Mouse (Mus musculus) thymus, postnatal 10 days (tissue): ENCODE results near the gene Myh14.

Experiments
- DNase-seq, 2 experiments: peaks; one replicate each; pipeline ENCODE4 v3.0.0; 2021; ENCODE audit warnings: low spot score in 2 of 2

Myh14 gene

DNA sequence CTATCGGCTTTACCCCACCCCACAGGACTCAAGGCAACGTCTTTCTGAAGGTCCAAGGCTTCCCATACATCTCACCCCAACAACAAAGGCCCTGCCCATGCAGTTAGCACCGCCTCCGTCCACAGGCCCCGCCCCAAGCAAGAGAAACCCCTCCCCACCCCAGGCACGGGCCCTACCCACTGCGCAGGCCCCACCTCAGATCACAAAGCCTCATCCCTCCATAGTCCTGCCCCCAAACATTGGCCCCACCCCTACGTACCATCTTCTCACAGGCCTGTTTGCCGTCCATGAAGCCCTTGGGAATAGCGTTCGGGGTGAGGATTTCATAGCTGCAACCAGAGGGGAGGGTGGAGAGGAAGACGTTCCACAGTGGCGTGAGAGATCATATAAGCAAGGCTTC lies 38.0 kb downstream of the Myh14 start:
- DNase-seq: no peak

DNA sequence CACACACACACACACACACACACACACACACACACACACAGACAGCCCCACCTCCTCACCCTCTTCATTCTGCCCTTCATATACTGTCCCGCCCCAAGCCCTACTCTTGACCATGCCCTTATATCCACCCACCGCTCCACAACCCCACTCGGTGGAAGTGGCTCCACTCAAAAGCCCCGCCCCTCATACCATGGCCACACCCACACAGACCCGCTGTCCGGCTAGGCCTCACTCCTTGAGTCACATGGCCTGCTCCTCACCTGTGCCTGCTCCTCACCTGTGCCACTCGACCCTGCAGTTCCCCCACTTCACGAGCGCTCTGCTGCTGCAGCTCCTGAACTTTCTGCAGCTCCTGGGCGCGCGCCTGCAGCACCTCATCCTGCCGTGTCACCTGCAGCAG lies 40.2 kb downstream of the Myh14 start:
- no peak for DNase-seq

DNA sequence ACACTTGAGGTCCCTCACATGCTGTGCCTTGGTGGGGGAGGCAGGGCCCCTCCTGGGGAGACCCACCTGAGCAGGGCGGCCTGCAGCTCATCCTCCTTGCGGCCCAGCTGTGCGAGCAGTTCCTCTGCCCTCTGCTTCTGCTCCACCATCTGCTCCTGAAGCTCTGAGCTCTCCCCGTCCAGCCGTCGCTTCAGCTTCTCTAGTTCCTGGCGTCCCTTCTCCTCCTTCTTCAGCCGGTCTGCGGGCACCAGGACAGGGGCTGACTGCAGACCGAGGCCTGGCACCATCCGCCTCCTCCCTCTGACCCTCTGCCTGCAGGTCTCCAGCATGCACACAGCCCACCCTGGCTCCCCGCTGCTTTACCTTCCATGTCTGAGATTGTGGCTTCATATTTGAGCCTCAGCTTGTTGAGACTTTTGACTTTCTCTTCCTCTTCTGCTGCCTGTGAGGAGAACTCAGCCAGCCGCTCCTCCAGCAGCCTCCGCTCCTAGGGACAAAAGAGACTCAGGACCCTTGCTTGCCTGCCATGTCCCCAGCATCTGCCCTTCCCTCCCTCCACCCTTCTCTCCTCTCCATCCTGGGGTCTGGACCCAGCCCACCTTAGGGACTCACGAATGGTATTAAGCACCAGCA lies 42.1 kb downstream of the Myh14 start:
- DNase-seq: no peak

DNA sequence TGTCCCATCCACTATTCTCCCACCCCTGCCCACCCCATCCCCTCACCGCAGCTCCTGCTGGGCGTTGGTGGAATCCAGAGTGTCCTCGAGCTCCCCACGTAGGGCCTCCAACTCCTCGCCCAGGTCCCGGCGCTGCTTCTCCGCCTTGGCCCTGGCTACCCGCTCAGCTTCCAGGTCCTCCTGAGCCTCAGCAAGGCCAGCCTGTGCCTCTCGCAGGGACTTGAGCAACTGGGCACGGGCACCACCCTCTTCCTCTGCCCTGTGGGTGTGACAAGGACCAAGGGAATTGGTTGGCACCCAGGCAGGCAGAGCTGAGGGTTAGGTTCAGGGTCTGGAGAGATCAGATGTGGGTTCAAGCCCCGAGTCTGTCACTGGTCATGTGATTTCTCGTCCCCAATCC lies 43.7 kb downstream of the Myh14 start:
- no peak for DNase-seq

DNA sequence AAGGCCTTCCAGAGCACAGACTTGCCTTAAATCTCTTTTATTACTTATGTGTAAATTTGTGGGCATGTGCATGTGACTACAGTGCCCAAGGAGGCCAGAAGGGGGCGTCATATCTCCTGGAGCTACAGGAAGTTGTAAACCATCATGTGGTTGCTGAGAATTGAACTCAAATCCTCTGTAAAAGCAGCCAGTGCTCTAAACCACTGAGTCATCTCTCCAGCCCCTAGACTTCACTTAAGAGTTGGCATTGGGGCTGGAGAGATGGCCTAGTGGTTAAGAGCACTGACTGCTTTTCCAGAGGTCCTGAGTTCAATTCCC lies 44.6 kb downstream of the Myh14 start:
- no peak for DNase-seq

DNA sequence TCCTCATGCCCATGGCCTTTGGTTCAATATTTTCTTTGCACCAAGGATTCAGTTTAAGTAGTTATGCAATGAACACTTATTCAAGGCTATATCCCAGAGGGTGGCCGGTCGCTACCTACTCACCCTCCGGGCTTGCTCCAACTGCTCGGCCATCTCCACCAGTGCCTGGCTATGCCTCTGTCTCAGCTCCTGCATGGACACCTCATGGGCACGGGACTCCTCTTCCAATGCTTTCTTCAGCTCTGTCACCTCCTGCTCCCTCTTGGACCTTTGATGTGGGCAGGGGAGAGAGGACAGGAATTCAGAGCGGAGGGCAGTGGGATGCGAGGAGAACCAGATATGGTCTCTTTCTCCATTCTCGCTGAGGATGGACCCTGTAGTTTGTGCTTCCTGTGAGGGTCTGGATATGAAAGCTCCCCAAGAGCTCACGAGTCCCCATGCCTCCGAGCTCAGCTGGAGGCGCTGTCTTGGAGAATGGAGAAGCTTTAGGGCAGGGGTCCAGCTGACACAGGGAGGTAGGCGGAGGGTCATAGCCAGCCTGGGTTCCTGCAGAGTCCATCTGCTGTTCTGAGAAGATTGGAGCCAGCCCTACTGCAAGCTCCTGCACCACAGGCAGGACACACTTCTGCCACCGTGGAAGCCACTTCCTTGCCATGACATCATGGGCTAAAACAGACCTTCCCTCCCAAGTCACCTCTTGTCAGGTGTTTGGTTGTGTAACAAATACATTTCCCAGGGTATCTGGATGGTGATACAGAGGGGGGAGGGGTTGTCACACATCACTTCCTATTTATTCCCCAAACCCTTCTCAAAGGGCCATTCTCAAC lies 45.2 kb downstream of the Myh14 start:
- DNase-seq: no peak

DNA sequence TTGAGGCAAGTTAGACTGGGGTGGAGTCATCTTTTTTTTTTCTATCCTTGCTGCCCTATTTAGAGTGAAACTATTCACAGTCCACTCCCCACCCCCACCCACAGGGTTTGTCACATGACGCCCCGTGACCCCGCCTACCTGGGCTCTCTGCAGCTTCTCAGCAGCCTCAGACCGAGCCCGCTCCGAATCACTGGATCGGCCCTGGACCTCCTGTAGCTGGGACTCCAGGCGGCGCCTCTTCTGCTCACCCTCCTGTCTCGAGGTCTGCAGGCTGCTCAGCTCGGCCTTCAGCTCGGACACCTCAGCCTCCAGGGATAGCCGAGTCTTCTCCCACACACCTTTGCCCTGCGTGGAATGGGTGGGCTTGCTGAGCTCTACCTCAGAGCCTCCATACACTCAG lies 45.8 kb downstream of the Myh14 start:
- DNase-seq: no peak

DNA sequence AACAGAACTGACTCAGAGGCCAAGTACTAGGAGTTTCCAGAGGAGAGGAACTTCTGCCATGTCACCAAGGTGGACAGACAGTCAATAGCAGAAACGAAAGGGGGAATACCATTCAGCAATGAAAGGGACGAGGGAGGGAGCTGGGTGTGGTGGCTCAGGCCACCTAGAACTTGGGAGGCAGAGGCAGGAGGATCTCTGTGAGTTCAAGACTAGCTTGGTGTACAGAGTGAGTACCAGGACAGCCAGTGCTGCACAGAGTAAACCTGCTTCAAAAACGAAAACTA lies 46.2 kb downstream of the Myh14 start:
- DNase-seq: no peak

DNA sequence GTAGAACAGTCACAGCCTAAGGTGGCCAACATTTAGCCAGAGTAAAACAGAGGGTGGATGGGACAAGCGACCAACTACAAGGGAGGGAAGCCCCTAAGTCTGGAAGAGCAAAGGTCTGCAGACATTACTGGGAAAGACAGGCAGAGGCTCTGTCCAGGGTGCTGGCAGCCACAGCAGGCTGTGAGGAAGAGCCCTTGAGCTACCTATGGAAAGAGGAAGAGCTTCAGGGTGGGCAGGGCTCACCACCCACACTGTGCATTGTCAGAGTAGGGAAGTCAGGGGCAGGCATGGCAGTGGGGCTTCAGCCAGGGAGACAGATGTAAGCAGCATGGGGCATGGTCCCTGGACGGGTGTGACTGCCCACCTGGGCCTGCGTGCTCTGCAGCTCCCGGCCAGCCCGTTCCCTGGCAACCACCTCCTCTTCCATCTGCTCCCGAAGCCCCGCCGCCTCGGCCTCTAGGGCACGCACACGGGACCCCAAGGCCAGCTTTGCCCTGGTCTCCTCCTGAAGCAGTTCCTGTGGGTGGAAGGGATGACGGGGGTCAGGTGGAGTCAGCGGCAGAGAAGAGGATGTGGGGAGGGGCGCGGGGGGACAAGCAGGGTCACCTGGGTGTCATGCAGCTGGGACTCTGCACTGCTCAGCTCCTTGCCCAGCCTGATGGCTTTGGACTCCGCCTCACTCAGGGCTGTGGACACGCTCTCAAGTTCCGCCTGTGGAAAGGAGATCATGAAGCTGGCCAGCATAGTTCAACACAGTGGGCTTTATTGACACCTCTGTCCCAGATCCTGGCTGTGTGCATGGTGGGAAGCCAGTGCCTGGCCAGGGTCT lies 46.7 kb downstream of the Myh14 start:
- no peak for DNase-seq

DNA sequence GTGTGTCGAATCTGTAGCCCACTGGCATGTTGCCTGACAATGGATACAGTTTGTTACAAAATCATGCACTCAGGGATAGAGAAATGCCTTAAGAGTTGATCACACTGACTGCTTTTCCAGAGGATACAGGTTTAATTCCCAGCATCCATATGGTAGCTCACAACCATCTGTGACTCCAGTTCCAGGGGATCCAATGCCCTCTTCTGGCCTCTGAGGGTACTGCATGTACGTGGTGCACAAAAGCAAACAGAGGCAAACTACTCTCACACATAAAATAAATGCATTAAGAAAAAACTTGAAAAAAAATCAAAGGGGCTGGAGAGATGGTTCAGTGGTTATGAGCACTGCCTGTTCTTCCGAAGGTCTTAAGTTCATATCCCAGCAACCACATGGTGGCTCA lies 53.6 kb downstream of the Myh14 start:
- no peak for DNase-seq

DNA sequence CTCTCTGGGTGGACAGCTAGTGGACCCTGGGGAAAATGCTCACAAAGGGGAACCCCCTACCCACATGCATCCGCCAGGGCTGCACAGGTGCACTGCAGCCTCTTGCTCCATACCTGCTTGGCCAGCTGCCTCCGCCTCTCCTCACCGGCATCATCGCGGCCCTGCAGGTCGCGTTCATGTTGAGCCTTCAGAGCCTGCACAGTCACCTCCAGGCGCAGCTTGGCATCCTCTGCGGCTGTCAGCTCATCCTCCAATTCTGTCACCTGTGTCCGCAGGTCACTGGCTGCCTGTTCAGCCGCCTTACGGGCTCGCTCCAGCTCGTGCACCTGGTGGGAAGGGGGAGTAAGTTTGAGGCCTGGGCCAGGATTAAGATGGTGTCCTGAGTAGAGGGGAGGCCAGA lies 54.7 kb downstream of the Myh14 start:
- no peak for DNase-seq

DNA sequence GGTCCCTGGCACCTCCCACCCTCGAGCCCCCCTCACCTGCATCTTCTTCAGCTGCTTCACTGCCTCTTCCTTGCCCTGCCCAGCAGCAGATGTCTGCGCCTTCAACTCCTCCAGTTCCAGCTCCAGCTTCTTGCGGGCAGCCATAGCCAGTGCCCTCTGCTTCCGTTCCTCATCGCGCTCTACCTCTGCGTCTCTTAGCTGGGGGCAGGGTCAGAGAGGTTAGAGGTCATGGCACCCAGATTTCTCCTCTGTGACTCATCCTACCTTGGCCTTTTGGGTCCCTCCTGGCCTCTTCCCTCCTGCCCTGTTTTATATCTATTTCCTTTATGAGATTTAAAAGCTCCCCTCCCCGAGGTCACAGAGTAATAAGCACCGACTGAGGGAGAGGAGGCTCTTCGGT lies 55.3 kb downstream of the Myh14 start:
- no peak for DNase-seq

DNA sequence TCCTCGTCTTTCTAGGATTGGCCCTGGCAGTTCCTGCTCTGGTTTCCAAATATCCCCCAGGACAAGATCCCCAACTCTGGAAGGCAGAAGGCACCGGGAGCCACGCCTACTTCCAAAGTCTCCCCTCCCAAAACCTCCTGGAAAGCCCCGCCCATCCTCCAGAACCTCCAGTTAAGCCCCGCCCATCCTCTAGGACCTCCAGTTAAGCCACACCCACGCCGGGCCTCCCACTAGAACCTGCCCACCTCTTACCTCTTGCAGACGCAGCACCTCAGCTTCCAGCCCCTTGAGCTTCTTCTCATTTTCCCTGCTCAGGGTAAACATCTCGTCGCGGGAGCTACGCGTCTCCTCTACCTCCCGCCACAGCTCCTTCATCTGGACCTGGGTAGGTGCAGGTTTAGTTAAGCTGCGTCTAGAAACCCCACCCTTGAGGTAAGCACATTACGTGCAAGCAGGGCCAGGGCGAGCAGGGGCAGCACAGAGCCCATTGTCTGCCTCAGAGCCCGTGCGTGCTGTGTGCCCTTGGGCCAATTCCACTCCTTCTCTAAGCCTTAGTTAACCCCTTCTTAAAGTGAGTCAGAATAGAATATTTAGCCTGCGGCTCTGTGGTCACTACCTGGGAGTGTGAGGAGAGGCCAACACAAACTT lies 56.5 kb downstream of the Myh14 start:
- DNase-seq: no peak

DNA sequence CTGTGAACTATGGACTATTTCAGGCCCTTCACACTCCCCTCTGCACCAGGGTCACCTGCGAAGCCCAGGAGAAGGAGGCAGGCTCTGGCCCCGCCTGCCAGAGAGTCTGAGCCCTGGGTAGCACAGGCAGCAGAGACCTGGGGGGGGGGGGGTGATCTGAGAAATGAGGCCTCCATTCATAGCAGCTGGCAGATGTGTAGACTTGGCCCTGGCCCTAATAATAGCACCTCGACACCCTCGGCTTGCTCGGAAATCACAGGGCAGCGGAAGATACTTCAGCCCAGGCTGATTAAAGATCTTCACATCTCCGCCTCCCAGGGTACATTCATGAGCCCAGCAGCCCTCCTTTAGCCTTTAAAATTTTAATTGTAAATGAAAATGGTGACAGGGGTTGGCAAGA lies 58.5 kb downstream of the Myh14 start:
- DNase-seq: no peak

DNA sequence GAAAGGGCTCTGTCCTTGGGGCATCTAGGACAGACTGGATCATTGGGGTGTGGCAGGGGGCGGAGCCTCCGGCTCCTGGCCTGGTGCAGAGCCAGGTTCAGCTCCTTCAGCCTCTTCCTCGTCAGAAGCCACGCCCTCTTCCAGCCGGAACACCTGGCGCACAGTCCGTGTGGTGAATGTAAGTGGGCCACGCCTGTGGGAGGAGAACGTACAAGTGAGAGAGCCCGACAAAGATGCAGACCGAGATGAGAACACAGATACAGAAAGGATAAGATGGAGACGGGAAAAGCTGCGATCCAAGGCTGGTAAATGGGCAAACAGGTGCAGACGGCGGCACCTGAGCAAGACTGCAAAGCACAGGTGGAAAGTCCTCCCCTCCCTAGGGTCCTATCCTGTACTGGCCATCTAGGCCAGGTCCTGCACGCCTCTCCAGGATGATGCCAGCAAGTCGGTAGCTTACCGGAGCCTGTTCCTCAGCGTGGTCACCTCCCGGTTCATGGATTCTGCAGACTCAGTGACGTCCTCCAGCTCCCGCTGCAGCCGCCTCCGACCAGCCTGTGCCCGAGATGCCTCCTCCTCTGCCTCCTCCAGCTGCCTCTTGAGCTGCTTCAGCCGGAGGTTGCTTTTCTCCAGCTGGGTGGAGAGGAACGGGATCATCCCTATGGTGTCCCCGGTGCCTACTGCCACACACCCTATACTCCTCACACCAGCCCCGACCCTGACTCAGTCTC lies 64.3 kb downstream of the Myh14 start:
- DNase-seq: no peak

DNA sequence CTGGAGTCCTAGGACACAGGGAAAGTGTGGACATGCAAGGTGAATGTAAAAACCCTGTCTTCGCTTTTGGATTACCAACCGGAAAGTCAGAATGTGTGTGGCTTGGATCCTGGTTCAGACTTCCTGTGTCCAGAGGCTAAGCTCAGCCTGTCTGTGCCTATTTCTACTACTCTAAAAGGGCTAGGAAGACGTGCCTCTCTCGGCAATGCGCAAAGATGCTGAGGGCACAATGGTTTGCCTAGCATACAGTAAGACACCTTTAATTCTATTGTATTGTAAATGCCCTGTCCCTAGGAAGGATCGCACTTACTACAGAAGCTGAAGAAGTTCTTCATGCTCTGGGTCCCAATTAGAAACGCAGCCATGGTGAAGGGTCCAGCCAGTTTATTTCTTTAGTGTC lies 65.2 kb downstream of the Myh14 start:
- no peak for DNase-seq

DNA sequence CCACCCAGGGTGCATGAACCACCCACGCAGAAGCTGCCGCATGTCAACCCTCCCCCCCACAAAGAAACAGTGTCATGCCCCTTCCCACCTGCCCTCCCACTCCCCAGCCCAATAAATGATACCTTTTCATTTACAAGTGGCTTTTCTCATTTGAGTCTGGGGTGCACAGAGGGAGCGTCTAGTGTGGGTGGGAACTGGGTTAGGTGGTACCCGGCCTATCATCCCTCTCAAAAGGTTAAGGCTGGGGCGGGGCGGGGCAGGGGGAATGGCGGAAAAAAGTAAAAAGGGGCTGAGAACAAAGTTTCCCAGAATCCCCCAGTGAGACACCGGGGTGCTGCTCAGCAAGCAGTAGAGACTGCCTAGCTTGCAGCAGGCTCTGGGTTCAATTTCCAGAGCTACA lies 66.0 kb downstream of the Myh14 start:
- DNase-seq: no peak

DNA sequence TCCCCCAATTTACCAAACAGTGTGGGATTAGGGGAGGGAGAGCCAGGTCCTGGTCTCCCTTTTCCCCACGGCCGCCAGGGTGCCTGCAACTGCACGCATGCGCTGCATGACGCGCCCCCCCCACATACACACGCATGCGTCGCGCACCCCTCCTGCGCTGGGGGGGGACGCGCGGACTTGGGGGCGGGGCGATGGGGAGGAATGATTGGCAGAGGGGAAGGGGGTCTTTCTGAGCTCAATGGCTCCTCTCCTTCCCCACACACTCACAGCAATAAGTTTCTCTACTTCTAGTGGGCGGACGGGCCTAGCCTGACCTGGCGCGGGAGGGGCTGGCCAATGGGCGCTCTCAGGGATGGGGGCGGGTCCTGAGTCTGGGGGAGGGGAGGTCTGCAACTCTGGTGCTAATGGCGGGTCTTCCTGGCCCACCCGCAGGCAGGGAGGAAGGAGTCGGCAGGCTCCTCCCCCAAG lies 66.5 kb downstream of the Myh14 start:
- no peak for DNase-seq

DNA sequence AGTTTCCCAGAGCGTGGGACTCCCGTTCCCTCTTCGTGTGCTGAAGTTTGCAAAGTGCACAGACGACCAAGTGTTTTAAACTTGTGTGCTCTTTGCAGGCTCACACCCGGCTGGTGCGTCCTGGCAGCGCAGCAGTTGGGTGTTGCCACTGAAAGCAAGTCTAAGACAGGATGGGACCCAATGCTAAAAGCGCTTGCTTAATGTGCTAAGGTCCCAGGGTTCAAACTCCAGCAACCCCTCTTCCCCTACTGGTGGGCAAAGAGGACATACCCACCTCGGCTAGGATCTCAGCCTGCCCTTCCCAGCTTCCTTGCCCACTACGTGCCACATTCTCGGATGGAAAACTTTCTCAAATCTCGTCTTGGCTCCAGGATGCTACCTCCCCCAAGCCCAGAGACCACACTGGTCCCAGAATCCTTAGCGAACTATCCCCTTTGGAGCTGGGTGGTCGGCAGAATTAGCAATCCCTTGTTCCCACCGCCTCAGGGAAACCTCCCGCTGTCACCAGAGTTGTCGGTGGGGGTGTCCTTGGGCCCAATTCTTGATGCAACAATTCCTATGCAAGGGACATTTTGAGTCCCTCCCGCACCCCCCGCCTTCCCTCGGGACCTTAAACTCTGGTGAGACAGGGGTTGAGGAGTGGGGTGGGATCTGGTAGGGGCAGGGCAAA lies 67.3 kb downstream of the Myh14 start:
- DNase-seq: no peak

DNA sequence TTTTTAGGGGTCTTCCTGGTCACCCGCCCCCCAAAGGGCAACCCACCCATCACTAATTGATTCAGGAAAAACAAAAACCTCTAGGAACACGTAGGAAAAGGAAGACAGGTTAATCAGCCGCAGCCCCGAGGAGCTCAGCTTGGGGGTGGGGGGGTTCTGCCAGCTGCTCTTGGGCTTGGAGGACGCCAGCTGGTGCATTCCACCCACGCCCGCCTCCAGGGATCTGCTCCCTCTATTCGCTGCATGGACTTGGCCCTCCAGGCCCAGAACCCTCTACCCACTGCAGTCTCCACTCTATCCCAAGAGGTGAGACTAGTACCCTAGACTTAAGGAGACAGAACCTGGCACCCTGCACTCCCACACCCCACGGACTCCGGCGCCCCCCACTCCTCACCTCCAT lies 68.2 kb downstream of the Myh14 start:
- DNase-seq: no peak

DNA sequence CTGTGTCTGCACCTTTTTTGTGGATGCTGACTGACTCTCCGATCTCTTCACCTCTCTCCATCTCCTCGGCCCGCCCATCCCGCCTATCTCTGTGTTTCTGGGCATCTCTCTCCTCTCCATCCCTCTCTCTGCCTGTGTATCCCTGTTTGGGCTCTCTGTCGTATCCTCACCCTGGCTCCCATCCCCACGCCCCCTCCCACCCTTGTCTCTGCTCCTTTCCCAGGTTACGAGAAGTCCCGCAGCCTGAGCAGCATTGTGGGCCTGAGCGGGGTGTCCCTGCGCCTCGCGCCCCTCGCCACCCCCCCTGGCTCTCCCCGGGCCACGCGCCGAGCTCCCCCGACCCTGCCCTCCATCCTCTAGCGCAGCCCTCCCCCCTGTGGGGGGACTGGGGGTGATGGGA lies 69.0 kb downstream of the Myh14 start:
- no peak for DNase-seq
